Mouse (Mus musculus): ENCODE data around the gene Arid1b.

GRCm38 (mm10) chr17:5057286-5057685, 63.2 kb downstream of the Arid1b start:
- TF ChIP-seq POLR2A (IDR thresholded peaks at IDR 0.05; ENCODE audit: insufficient read depth, low read depth, low read length) (no peak), CTCF (IDR thresholded peaks at IDR 0.05) (no peak), EP300 (IDR thresholded peaks at IDR 0.05; ENCODE audit: insufficient read depth, low read depth, low read length) (no peak)

Measured in heart, adult 2 months (tissue).